Mouse (Mus musculus): ENCODE measurements around the gene Lhx9.

DNA sequence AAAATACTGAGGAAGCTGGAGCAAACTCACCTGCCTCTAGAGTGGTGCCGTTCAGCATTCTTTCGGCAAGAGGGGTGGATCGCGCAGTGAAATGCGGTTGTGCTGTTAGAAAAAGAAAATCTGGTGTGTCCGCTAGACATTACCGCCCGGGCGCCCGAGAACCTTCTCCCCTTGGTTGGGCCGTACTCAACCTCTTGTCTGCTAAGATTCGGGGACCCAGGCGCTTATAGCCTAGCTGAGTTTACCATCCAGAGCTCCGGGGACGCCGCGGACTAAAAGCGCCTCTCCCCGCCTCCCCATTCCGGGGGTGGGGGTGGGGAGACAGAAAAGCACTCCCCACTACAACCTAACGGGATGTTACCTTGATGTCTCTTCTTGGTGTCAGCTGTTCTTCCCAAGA lies 1.2 kb downstream of the Lhx9 start:
- TF ChIP-seq CTCF (IDR thresholded peaks at IDR 0.05 in 2 of 3, conservative IDR thresholded peaks at IDR 0.05 in 1 of 3; ENCODE audit: control insufficient read depth in 1 of 3, insufficient read depth in 1 of 3, low read depth in 2 of 3, low read length in 3 of 3, poor library complexity in 1 of 3, severe bottlenecking in 1 of 3) (no peak), JUND (IDR thresholded peaks at IDR 0.05; ENCODE audit: low read depth, low read length) (no peak)
